ENCODE assay signal across 7 mouse cellular contexts in the genomic region with DNA sequence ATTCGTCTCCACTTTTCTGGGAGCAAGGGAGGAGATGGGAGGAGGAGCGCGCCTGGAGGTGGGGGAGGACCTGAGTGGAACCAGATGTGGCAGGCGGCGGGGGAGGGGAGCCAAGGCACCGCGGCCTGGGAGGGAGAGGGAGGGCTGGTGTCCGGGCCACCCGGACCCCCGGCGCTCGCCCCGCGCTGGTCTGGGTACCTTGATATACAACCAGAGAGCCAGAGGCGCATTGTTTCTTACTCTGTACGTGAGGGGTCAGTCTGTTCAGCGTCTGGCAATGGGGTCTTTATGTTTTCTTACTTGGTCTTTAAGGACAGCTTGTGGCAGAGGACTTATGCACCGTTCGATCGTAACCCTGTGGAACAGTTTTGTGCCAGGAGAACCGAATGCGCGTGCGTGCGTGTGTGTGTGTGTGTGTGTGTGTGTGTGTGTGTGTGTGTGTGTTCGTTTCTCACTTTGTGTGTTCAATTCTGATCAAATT. TPM values are rescaled to one million over a fixed set of nuclear protein-coding genes. Genes with fewer than 3 reads are reported as not detected.
DNase-seq lines count a peak whose midpoint lies in the region; ATAC-seq lines count a peak whose summit lies in the region.

No protein-coding gene starts in this region.

- peak overlapping the region; percentile 77 for H3K9ac ChIP-seq in heart, embryonic 12.5 days
- H3K9ac ChIP-seq in midbrain, embryonic 11.5 days (ENCODE audit: low read length): peak overlapping the region; percentile 77

- peak overlapping the region; percentile 96 for H3K27ac ChIP-seq in embryonic facial prominence, embryonic 10.5 days (replicated peaks)
- H3K27ac ChIP-seq in heart, embryonic 12.5 days (ENCODE audit: poor library complexity, severe bottlenecking): peak overlapping the region; percentile 52
- H3K27ac ChIP-seq in midbrain, embryonic 11.5 days (ENCODE audit: low read depth, low read length): no peak overlapping the region

- peak overlapping the region; percentile 79 for H3K4me3 ChIP-seq in embryonic facial prominence, embryonic 10.5 days
- peak overlapping the region; percentile 65 for H3K4me3 ChIP-seq in heart, embryonic 12.5 days
- peak overlapping the region; percentile 54 for H3K4me3 ChIP-seq in midbrain, embryonic 11.5 days (ENCODE audit: low read depth, low read length)

- DNase-seq in ZHBTc4 (ENCODE audit: low read depth, low spot score): peak; percentile 52
- peak; percentile 94 for DNase-seq in embryonic facial prominence, embryonic 10.5 days (ENCODE audit: low spot score)
- peak; percentile 59 to 72 for DNase-seq in kidney, postnatal 25 days
- peak; percentile 97 for DNase-seq in midbrain, embryonic 11.5 days (ENCODE audit: low spot score, missing footprints)
- DNase-seq in layer of hippocampus, adult 18-20 months (ENCODE audit: low spot score in 2 of 2): no peak

- H3K27me3 ChIP-seq in embryonic facial prominence, embryonic 10.5 days (replicated peaks; ENCODE audit: low read depth, poor library complexity, severe bottlenecking): no peaks in the 10 kb centered on the region
- no peaks in the 10 kb centered on the region for H3K27me3 ChIP-seq in heart, embryonic 12.5 days (replicated peaks)
- no peaks in the 10 kb centered on the region for H3K27me3 ChIP-seq in midbrain, embryonic 11.5 days (ENCODE audit: control insufficient read depth, insufficient read depth, low read length)

- H3K4me2 ChIP-seq in heart, embryonic 12.5 days: peak overlapping the region; percentile 95
- H3K4me2 ChIP-seq in midbrain, embryonic 11.5 days: peak overlapping the region; percentile 76

- H3K9me3 ChIP-seq in embryonic facial prominence, embryonic 10.5 days: no peaks in the 10 kb centered on the region
- H3K9me3 ChIP-seq in heart, embryonic 12.5 days (replicated peaks): no peaks in the 10 kb centered on the region
- no peaks in the 10 kb centered on the region for H3K9me3 ChIP-seq in midbrain, embryonic 11.5 days (ENCODE audit: control insufficient read depth, low read length)

- WGBS in embryonic facial prominence, embryonic 10.5 days: under 1% methylated on average over 26 of the region's 26 CpGs
- WGBS in heart, embryonic 12.5 days: 2% methylated on average over 22 of the region's 26 CpGs
- 0% methylated on average over 26 of the region's 26 CpGs for WGBS in midbrain, embryonic 11.5 days

- peaks cover 68% of the 10 kb centered on the region for H3K4me1 ChIP-seq in embryonic facial prominence, embryonic 10.5 days
- peaks cover 46% of the 10 kb centered on the region for H3K4me1 ChIP-seq in heart, embryonic 12.5 days (replicated peaks)
- peaks cover 22% of the 10 kb centered on the region for H3K4me1 ChIP-seq in midbrain, embryonic 11.5 days (ENCODE audit: control insufficient read depth, insufficient read depth, low read length)

- 0 out of 2 replicates have a peak, but pooled peaks have one; percentile 43 for ATAC-seq in heart, embryonic 12.5 days (ENCODE audit: insufficient number of reproducible peaks, low FRiP score)
- peak; percentile 56 for ATAC-seq in midbrain, embryonic 11.5 days (ENCODE audit: low FRiP score)
- ATAC-seq in megakaryocyte-erythroid progenitor cell, adult 5-6 weeks (replicated peaks; ENCODE audit: low FRiP score, low TSS enrichment, poor library complexity, severe bottlenecking): no peak

- H3K36me3 ChIP-seq in embryonic facial prominence, embryonic 10.5 days (replicated peaks): peaks cover 53% of the 10 kb centered on the region
- peaks cover 11% of the 10 kb centered on the region for H3K36me3 ChIP-seq in heart, embryonic 12.5 days
- no peaks in the 10 kb centered on the region for H3K36me3 ChIP-seq in midbrain, embryonic 11.5 days (ENCODE audit: control insufficient read depth, insufficient read depth, low read length)

RNA-seq across cellular contexts. Expression of a gene that starts 0.7 kb away (rescaled TPM):
- 26.9 and 27.6 TPM in 2 replicates for polyA plus RNA-seq in embryonic facial prominence, embryonic 10.5 days (2016; fragmentation: Nextera tagmentation; extraction: Ambion mirVana)
- 16.0 and 16.3 TPM in 2 replicates for polyA plus RNA-seq in heart, embryonic 12.5 days (2016; fragmentation: Nextera tagmentation; extraction: Ambion mirVana)
- polyA plus RNA-seq in midbrain, embryonic 11.5 days (2014; fragmentation: Nextera tagmentation; extraction: Ambion mirVana): 6.7 and 7.0 TPM in 2 replicates
- total RNA-seq in megakaryocyte-erythroid progenitor cell, adult 5-6 weeks (2014; fragmentation: Nextera tagmentation): not detected in 2 replicates
- total RNA-seq in megakaryocyte-erythroid progenitor cell, adult 5-6 weeks (2017): not detected in 2 replicates
- 1 to 10 TPM; 4.0 to 5.1 TPM for total RNA-seq in layer of hippocampus, adult 18-20 months (2021)

Comparison
In these comparisons a context has a peak if more than half of its experiments do, and no peak if none do; other contexts are left out.
1. DNase-seq: peak in ZHBTc4 (single experiment), embryonic facial prominence, embryonic 10.5 days (single experiment), kidney, postnatal 25 days (2 of 2) and midbrain, embryonic 11.5 days (single experiment); none in layer of hippocampus, adult 18-20 months (0 of 2).
2. Peak in every context shown above with its lines, with median percentiles within 50 percentile points of each other: H3K4me3 ChIP-seq.